Mouse (Mus musculus) kidney, postnatal 25 days (tissue): ENCODE measurements around the gene Sephs1.
A peak's percentile ranks its signal among the peaks of the same experiment; 100 is the strongest.
"Not testable (repeated sequence)": the region's sequence is repeated elsewhere in the genome, so short reads cannot be mapped to it uniquely, and the experiment has no call there.

Experiments
- DNase-seq, 2 experiments: peaks; one replicate each; pipeline ENCODE4 v3.0.0; 2021; ENCODE audit warnings: mixed read lengths in 2 of 2

The Sephs1 gene

GRCm38 (mm10) chr2:4908771-4909315 is 27.5 kb downstream of the Sephs1 start:
- no peak for DNase-seq

- peak; percentile 28 to 59 for DNase-seq
Measured at GRCm38 (mm10) chr2:4909909-4910308, 28.5 kb downstream of the Sephs1 start.

- no peak for DNase-seq
Measured at GRCm38 (mm10) chr2:4910521-4910920, 29.2 kb downstream of the Sephs1 start.

GRCm38 (mm10) chr2:4913949-4914348 is 32.6 kb downstream of the Sephs1 start:
- DNase-seq = no peak

- DNase-seq = no peak
Measured at GRCm38 (mm10) chr2:4916037-4916436, 34.7 kb downstream of the Sephs1 start.

GRCm38 (mm10) chr2:4917326-4918021 is 36.1 kb downstream of the Sephs1 start:
- peak; percentile 73 to 78 for DNase-seq

- peak; percentile 93 to 97 for DNase-seq
Measured at GRCm38 (mm10) chr2:4918860-4919739, 37.7 kb downstream of the Sephs1 start, which contains the start of gene Phyh. Gene Phyh, plus strand, starts transcription at chr2:4919019.

- DNase-seq = no peak
Measured at GRCm38 (mm10) chr2:4921019-4921418, 39.7 kb downstream of the Sephs1 start.

- peak; percentile 44 to 82 for DNase-seq
Measured at GRCm38 (mm10) chr2:4922476-4923164, 41.3 kb downstream of the Sephs1 start.

GRCm38 (mm10) chr2:4927391-4927790 is 46.0 kb downstream of the Sephs1 start:
- no peak for DNase-seq

GRCm38 (mm10) chr2:4929230-4929629 is 47.9 kb downstream of the Sephs1 start:
- DNase-seq = no peak

- DNase-seq = no peak
Measured at GRCm38 (mm10) chr2:4934516-4934915, 53.2 kb downstream of the Sephs1 start.

GRCm38 (mm10) chr2:4937931-4938330 is 56.6 kb downstream of the Sephs1 start:
- DNase-seq = no peak

GRCm38 (mm10) chr2:4940861-4941260 is 59.5 kb downstream of the Sephs1 start:
- no peak for DNase-seq

- not testable (repeated sequence) for DNase-seq
Measured at GRCm38 (mm10) chr2:4949691-4950090, 68.3 kb downstream of the Sephs1 start.

- no peak for DNase-seq
Measured at GRCm38 (mm10) chr2:4950986-4951385, 69.6 kb downstream of the Sephs1 start.

GRCm38 (mm10) chr2:4954216-4954760 is 72.9 kb downstream of the Sephs1 start:
- DNase-seq = no peak

GRCm38 (mm10) chr2:4958039-4958438 is 76.7 kb downstream of the Sephs1 start:
- no peak for DNase-seq
